Mouse (Mus musculus): Measurements from ENCODE around the gene H2afv. TPM values are rescaled to one million over a fixed set of nuclear protein-coding genes. Genes with fewer than 3 reads are reported as not detected.
A peak's percentile ranks its signal among the peaks of the same experiment; 100 is the strongest.
"Not testable (repeated sequence)": the region's sequence is repeated elsewhere in the genome, so short reads cannot be mapped to it uniquely, and the experiment has no call there.

The H2afv gene
- polyA plus RNA-seq, 1 experiment from 2014 or later: 905 TPM

DNA sequence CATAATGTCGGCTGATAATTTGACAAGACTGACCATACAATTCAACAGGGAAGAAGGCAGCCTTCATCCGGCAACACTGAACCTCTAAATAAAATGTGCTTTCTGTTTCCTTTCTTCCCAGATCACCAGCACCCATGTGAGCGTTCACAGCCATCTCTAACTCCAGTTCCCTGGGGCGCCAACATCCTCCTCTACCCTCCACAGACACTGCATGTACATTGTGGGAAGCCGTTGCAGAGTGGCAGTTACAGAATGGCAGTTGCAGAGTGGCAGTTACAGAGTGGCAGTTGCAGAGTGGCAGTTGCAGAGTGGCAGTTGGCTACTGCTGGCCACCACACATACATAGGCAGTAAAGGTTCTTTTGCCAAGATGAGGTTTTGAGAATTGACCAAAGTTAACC is 3.9 kb upstream of the H2afv start:
- H3K27me3 ChIP-seq (ENCODE audit: control insufficient read depth, insufficient read depth, low read length); H3K4me3 ChIP-seq (ENCODE audit: low read depth, low read length); H3K9ac ChIP-seq (ENCODE audit: low read length); H3K9me3 ChIP-seq (ENCODE audit: control insufficient read depth, low read length); H3K4me1 ChIP-seq (ENCODE audit: control insufficient read depth, insufficient read depth, low read length); H3K27ac ChIP-seq (replicated peaks; ENCODE audit: low read depth, low read length); H3K36me3 ChIP-seq (ENCODE audit: control insufficient read depth, insufficient read depth, low read length); DNase-seq (ENCODE audit: low spot score); H3K4me2 ChIP-seq (ENCODE audit: low read depth, severe bottlenecking); ATAC-seq (ENCODE audit: insufficient number of reproducible peaks, low FRiP score, low TSS enrichment, low read depth): not testable (repeated sequence)
- WGBS: 95% methylated on average over 5 of the region's 5 CpGs

DNA sequence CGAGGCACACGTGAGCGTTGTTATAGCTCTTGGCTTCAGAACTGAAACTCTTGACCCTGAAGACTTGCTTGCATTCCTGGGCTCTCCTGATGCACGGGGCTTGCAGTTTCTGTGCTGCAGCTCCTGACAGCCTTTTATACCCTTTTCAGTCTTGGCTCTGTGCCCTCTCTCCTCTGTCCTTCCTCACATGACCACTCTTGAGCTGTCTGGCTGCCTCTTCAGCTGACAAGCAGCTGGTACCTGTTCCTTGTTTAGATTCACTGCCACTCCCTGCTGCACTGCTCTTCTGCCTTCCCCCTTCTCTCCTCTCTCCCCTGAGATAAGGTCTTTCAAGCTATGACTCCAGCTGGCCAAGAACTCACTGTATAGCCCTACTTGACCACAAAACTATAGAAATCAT is 3.2 kb upstream of the H2afv start:
- WGBS: 96% methylated on average over 4 of the region's 4 CpGs
- no peak for DNase-seq (ENCODE audit: low spot score)
- no peak for ATAC-seq (ENCODE audit: insufficient number of reproducible peaks, low FRiP score, low TSS enrichment, low read depth)

DNA sequence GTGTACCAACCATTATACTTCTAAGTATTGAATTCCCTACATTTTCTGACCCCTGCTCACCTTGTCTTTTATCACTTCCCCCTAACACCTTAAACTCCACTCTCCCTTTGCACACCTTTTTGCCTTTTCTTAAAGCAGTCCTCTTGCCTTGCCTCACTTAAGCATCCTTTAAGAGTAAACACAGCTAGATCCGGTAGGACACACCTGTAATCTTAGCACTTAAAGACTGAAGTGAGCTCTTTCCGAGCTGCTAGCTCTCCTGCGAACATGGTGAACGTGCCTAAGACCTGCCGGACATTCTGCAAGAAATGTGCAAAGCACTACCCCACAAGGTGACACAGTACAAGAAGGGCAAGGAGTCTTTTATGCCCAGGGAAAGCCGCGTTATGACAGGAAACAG is 1.7 kb upstream of the H2afv start:
- WGBS: 90% methylated on average over 7 of the region's 7 CpGs
- H3K27ac ChIP-seq (replicated peaks; ENCODE audit: low read depth, low read length): no peak overlapping the region

More for the DNA sequence above, 3.2 kb upstream of the H2afv start:
- Histone ChIP-seq H3K27ac (replicated peaks; ENCODE audit: low read depth, low read length) (no peak overlapping the region), H3K36me3 (ENCODE audit: control insufficient read depth, insufficient read depth, low read length) (no peaks in the 10 kb centered on the region), H3K4me2 (ENCODE audit: low read depth, severe bottlenecking) (no peak overlapping the region), H3K4me1 (ENCODE audit: control insufficient read depth, insufficient read depth, low read length) (no peaks in the 10 kb centered on the region), H3K27me3 (ENCODE audit: control insufficient read depth, insufficient read depth, low read length) (no peaks in the 10 kb centered on the region), H3K9ac (ENCODE audit: low read length) (no peak overlapping the region), H3K9me3 (ENCODE audit: control insufficient read depth, low read length) (no peaks in the 10 kb centered on the region), H3K4me3 (ENCODE audit: low read depth, low read length) (no peak overlapping the region)

DNA sequence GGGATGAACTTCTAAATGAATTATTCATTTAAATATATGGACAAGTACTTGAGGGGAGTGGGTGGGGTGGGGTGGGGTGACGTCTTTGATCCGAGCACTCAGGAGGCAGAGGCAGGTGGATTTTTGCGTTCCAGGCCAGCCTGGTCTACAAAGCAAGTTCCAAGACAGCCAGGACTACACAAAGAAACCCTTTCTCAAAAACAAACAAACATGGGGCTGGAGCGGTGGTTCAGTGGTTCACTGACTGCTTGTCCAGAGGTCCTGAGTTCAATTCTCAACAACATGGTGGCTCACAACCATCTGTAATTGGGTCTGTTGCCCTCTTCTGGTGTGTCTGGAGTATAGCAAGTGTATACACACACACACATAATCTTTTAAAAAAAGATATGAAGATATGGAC is 1.2 kb upstream of the H2afv start:
- no peaks in the 10 kb centered on the region for H3K27me3 ChIP-seq (ENCODE audit: control insufficient read depth, insufficient read depth, low read length)

More for the DNA sequence above, 1.7 kb upstream of the H2afv start:
- DNase-seq (ENCODE audit: low spot score) (no peak), ATAC-seq (ENCODE audit: insufficient number of reproducible peaks, low FRiP score, low TSS enrichment, low read depth) (no peak)
- no peaks in the 10 kb centered on the region for H3K4me1 ChIP-seq (ENCODE audit: control insufficient read depth, insufficient read depth, low read length)
- H3K36me3 ChIP-seq (ENCODE audit: control insufficient read depth, insufficient read depth, low read length): no peaks in the 10 kb centered on the region
- no peaks in the 10 kb centered on the region for H3K9me3 ChIP-seq (ENCODE audit: control insufficient read depth, low read length)
- H3K4me2 ChIP-seq (ENCODE audit: low read depth, severe bottlenecking): no peak overlapping the region
- H3K27me3 ChIP-seq (ENCODE audit: control insufficient read depth, insufficient read depth, low read length): no peaks in the 10 kb centered on the region
- no peak overlapping the region for H3K9ac ChIP-seq (ENCODE audit: low read length)
- no peak overlapping the region for H3K4me3 ChIP-seq (ENCODE audit: low read depth, low read length)

DNA sequence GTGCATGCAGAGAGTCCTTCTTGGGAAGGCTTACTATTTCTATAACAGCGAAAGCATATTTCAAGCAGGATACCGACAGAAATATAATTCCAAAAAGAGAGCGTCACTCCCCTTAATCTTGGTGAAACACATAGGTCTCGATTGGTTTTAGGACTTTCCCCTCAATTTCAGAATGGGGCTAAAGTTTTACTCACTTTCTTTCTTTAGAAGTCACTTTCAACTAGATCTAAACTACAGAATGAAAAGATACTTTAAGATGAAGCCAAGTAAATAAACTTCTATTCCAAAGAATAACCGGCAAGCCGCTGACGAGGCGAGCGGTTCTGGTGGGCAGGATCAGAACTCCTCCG is 541 bp downstream of the H2afv start:
- 0% methylated on average over 10 of the region's 10 CpGs for WGBS

More for the DNA sequence above, 1.2 kb upstream of the H2afv start:
- H3K9me3 ChIP-seq (ENCODE audit: control insufficient read depth, low read length): no peaks in the 10 kb centered on the region
- no peak overlapping the region for H3K9ac ChIP-seq (ENCODE audit: low read length)
- no peaks in the 10 kb centered on the region for H3K36me3 ChIP-seq (ENCODE audit: control insufficient read depth, insufficient read depth, low read length)
- H3K4me3 ChIP-seq (ENCODE audit: low read depth, low read length): no peak overlapping the region
- H3K4me2 ChIP-seq (ENCODE audit: low read depth, severe bottlenecking): no peak overlapping the region
- no peak for ATAC-seq (ENCODE audit: insufficient number of reproducible peaks, low FRiP score, low TSS enrichment, low read depth)
- H3K4me1 ChIP-seq (ENCODE audit: control insufficient read depth, insufficient read depth, low read length): no peaks in the 10 kb centered on the region
- WGBS: 81% methylated on average over 4 of the region's 4 CpGs
- H3K27ac ChIP-seq (replicated peaks; ENCODE audit: low read depth, low read length): no peak overlapping the region
- DNase-seq (ENCODE audit: low spot score): no peak

DNA sequence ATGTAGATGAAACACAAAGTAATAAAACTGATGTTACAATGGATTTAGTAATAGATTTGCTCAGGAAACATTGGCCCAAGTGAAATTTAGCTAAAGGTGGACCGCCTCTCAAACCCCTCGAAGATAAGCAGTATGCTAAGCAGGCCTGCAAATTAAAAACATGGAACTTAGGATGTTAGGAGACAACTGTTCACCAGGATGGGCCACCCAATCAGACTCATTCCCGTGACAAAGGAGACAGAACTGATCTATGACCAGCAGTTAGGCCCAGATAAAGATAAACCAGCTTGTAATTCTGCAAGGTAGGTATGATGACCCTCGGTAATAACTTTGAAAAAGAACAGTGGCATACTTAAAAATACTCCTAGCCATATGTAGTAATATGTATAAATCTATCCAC is 1.1 kb downstream of the H2afv start:
- 59% methylated on average over 4 of the region's 4 CpGs for WGBS
- ATAC-seq (ENCODE audit: insufficient number of reproducible peaks, low FRiP score, low TSS enrichment, low read depth): no peak
- H3K36me3 ChIP-seq (ENCODE audit: control insufficient read depth, insufficient read depth, low read length): no peaks in the 10 kb centered on the region
- H3K9ac ChIP-seq (ENCODE audit: low read length): peak overlapping the region; percentile 77; the same call in 1 of the 2 replicates
- H3K4me1 ChIP-seq (ENCODE audit: control insufficient read depth, insufficient read depth, low read length): no peaks in the 10 kb centered on the region
- peak overlapping the region; percentile 69 for H3K4me2 ChIP-seq (ENCODE audit: low read depth, severe bottlenecking)
- H3K9me3 ChIP-seq (ENCODE audit: control insufficient read depth, low read length): no peaks in the 10 kb centered on the region
- H3K27ac ChIP-seq (replicated peaks; ENCODE audit: low read depth, low read length): no peak overlapping the region
- DNase-seq (ENCODE audit: low spot score): no peak
- H3K4me3 ChIP-seq (ENCODE audit: low read depth, low read length): peak overlapping the region; percentile 66
- no peaks in the 10 kb centered on the region for H3K27me3 ChIP-seq (ENCODE audit: control insufficient read depth, insufficient read depth, low read length)

More for the DNA sequence above, 541 bp downstream of the H2afv start:
- DNase-seq (ENCODE audit: low spot score): no peak
- Histone ChIP-seq H3K27me3 (ENCODE audit: control insufficient read depth, insufficient read depth, low read length) (no peaks in the 10 kb centered on the region), H3K4me2 (ENCODE audit: low read depth, severe bottlenecking) (peak overlapping the region; percentile 69), H3K9ac (ENCODE audit: low read length) (peak overlapping the region; percentile 77), H3K36me3 (ENCODE audit: control insufficient read depth, insufficient read depth, low read length) (no peaks in the 10 kb centered on the region), H3K27ac (replicated peaks; ENCODE audit: low read depth, low read length) (peak overlapping the region; percentile 85; the same call in 1 of the 2 replicates), H3K9me3 (ENCODE audit: control insufficient read depth, low read length) (no peaks in the 10 kb centered on the region), H3K4me3 (ENCODE audit: low read depth, low read length) (peak overlapping the region; percentile 66), H3K4me1 (ENCODE audit: control insufficient read depth, insufficient read depth, low read length) (no peaks in the 10 kb centered on the region)
- ATAC-seq (ENCODE audit: insufficient number of reproducible peaks, low FRiP score, low TSS enrichment, low read depth): no peak

DNA sequence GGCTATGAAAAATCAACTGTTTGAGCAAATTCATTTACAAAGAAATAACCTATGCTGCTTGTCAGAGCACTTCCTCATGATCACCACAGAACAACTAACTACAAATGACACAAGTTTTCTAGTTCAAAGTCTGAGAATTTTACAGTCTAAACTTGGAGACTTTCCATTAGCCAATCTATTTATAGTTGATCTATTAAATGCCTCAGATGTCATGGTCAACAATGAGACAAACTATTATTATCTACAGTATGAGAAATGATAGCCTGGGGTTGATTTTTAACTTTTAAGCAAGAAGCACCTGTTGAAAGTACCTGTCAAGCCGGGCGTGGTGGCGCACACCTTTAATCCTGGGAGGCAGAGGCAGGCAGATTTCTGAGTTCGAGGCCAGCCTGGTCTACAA is 1.7 kb downstream of the H2afv start:
- Histone ChIP-seq H3K36me3 (ENCODE audit: control insufficient read depth, insufficient read depth, low read length) (peaks cover 2% of the 10 kb centered on the region; the same call in 1 of the 2 replicates), H3K4me2 (ENCODE audit: low read depth, severe bottlenecking) (no peak overlapping the region), H3K27ac (replicated peaks; ENCODE audit: low read depth, low read length) (no peak overlapping the region), H3K9me3 (ENCODE audit: control insufficient read depth, low read length) (no peaks in the 10 kb centered on the region), H3K4me1 (ENCODE audit: control insufficient read depth, insufficient read depth, low read length) (no peaks in the 10 kb centered on the region), H3K27me3 (ENCODE audit: control insufficient read depth, insufficient read depth, low read length) (no peaks in the 10 kb centered on the region), H3K4me3 (ENCODE audit: low read depth, low read length) (no peak overlapping the region; the same call in 1 of the 2 replicates), H3K9ac (ENCODE audit: low read length) (no peak overlapping the region)
- 98% methylated on average over 4 of the region's 4 CpGs for WGBS
- no peak for DNase-seq (ENCODE audit: low spot score)
- ATAC-seq (ENCODE audit: insufficient number of reproducible peaks, low FRiP score, low TSS enrichment, low read depth): no peak

DNA sequence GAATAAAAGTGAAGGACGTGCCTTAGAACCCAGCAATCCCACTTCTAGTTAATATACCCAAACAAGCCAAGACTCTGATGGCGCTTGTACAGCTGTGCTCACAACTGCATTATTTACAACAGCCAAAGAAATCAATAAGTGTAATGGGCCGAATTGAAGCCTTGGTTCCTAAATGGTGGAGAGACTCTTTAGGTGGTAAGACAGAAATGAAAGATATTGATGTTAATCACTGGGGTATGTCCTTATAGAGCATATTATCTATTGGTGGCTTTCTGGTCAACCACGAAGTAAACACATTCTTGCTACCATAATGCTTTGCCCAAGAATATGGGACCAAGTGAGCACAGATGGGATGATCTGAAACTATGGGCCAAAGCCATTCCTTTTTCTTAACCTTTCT is 4.1 kb downstream of the H2afv start:
- H3K4me2 ChIP-seq (ENCODE audit: low read depth, severe bottlenecking): no peak overlapping the region
- H3K4me1 ChIP-seq (ENCODE audit: control insufficient read depth, insufficient read depth, low read length): no peaks in the 10 kb centered on the region
- DNase-seq (ENCODE audit: low spot score) (no peak), ATAC-seq (ENCODE audit: insufficient number of reproducible peaks, low FRiP score, low TSS enrichment, low read depth) (no peak)
- no peak overlapping the region for H3K4me3 ChIP-seq (ENCODE audit: low read depth, low read length)
- H3K9ac ChIP-seq (ENCODE audit: low read length): no peak overlapping the region
- H3K9me3 ChIP-seq (ENCODE audit: control insufficient read depth, low read length): no peaks in the 10 kb centered on the region
- no peaks in the 10 kb centered on the region for H3K27me3 ChIP-seq (ENCODE audit: control insufficient read depth, insufficient read depth, low read length)
- no peak overlapping the region for H3K27ac ChIP-seq (replicated peaks; ENCODE audit: low read depth, low read length)
- H3K36me3 ChIP-seq (ENCODE audit: control insufficient read depth, insufficient read depth, low read length): peaks cover 12% of the 10 kb centered on the region
- WGBS: 96% methylated on average over 4 of the region's 4 CpGs

DNA sequence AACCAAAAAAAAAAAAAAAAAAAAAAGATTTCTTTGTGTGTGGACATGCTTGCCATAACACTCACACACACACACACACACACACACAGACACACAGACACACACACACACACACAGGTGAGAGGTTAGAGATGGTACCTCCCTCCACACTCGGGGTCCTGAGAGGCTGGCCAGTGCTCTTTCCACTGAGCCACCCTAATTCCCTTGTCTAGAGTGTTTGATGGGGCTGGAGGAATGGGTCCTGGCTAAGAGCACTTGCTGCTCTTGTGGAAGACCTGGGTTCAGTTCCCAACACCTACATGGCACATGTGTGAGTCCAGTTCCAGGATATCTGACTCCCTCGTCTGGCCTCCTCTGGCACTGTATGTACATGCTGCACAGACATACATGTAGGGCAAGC is 6.6 kb downstream of the H2afv start:
- no peaks in the 10 kb centered on the region for H3K4me1 ChIP-seq (ENCODE audit: control insufficient read depth, insufficient read depth, low read length)
- H3K9me3 ChIP-seq (ENCODE audit: control insufficient read depth, low read length): no peaks in the 10 kb centered on the region
- no peak overlapping the region for H3K4me2 ChIP-seq (ENCODE audit: low read depth, severe bottlenecking)
- H3K27ac ChIP-seq (replicated peaks; ENCODE audit: low read depth, low read length): no peak overlapping the region
- ATAC-seq (ENCODE audit: insufficient number of reproducible peaks, low FRiP score, low TSS enrichment, low read depth) (no peak), DNase-seq (ENCODE audit: low spot score) (no peak)
- H3K9ac ChIP-seq (ENCODE audit: low read length): no peak overlapping the region
- no peak overlapping the region for H3K4me3 ChIP-seq (ENCODE audit: low read depth, low read length)
- 96% methylated on average over 2 of the region's 2 CpGs for WGBS
- H3K27me3 ChIP-seq (ENCODE audit: control insufficient read depth, insufficient read depth, low read length): no peaks in the 10 kb centered on the region
- peaks cover 18% of the 10 kb centered on the region for H3K36me3 ChIP-seq (ENCODE audit: control insufficient read depth, insufficient read depth, low read length)

Data from limb, embryonic 11.5 days (tissue).